Mouse (Mus musculus): ENCODE measurements around the gene Hs3st6. TPM values are rescaled to one million over a fixed set of nuclear protein-coding genes. Genes with fewer than 3 reads are reported as not detected.

Hs3st6 gene
- polyA plus RNA-seq, 1 experiment from 2014 or later, result 1.5 TPM

DNA sequence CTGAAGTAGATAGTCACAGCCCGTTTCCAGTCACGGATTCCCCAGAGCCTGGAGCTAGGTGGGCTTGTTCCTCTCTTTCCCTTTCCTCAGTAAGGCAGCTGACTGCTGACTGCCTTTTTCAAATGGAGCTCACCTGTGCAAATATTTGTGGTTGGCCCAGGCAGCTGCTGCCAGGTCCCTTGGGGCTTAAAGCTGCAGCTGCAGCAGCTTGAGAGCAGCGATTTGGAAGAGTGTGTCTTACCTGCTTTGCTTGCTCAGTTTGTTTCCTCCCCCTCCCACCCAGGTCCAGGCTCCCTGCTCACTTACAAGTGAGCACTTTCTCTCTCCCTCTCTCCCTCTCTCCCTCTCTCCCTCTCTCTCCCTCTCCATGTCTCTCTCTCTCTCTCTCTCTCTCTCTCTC lies 16.4 kb downstream of the Hs3st6 start:
- no peak overlapping the region for H3K4me2 ChIP-seq (replicated peaks; ENCODE audit: low read depth, low read length)

DNA sequence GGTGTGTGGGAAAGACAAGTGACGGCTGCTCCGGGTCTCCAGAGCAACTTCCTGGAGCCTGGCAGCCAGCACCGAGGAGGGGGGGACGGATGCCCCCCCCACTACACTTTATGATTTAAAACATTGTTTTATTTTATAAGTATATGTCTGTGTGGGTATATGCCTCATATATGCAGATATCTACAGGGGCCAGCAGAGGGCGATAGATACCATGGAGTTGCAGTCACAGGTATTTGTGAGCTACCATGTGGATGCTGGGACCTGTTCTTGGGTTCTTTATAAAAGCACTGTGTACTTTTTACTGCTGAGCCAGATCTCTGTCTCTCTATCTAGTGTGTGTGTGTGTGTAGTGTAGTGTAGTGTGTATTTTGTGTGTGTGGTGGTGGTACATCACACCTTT lies 20.5 kb downstream of the Hs3st6 start:
- H3K27ac ChIP-seq (ENCODE audit: low read length), result no peak overlapping the region
- 0 out of 2 replicates have a peak, but pooled peaks cover 2% of the 10 kb centered on the region for H3K4me1 ChIP-seq (ENCODE audit: control insufficient read depth, insufficient read depth, low read length)
- no peaks in the 10 kb centered on the region for H3K36me3 ChIP-seq (ENCODE audit: control insufficient read depth, insufficient read depth, low read length)
- H3K9ac ChIP-seq (replicated peaks; ENCODE audit: low read depth, low read length), result no peak overlapping the region
- no peak for ATAC-seq (ENCODE audit: insufficient number of reproducible peaks, insufficient read depth, low FRiP score, low read depth)
- H3K27me3 ChIP-seq (ENCODE audit: control insufficient read depth, insufficient read depth, low read length), result no peaks in the 10 kb centered on the region
- H3K4me3 ChIP-seq (ENCODE audit: low read depth, low read length), result no peak overlapping the region
- no peaks in the 10 kb centered on the region for H3K9me3 ChIP-seq (ENCODE audit: control insufficient read depth, low read depth, low read length)
- 84% methylated on average over 5 of the region's 5 CpGs for WGBS
- no peak overlapping the region for H3K4me2 ChIP-seq (replicated peaks; ENCODE audit: low read depth, low read length)

More for the DNA sequence above, 16.4 kb downstream of the Hs3st6 start:
- ATAC-seq (ENCODE audit: insufficient number of reproducible peaks, insufficient read depth, low FRiP score, low read depth), result no peak
- H3K27ac ChIP-seq (ENCODE audit: low read length), result no peak overlapping the region
- WGBS, result 35% methylated on average over 3 of the region's 3 CpGs
- no peaks in the 10 kb centered on the region for H3K36me3 ChIP-seq (ENCODE audit: control insufficient read depth, insufficient read depth, low read length)
- 0 out of 2 replicates have a peak, but pooled peaks cover 7% of the 10 kb centered on the region for H3K4me1 ChIP-seq (ENCODE audit: control insufficient read depth, insufficient read depth, low read length)
- no peaks in the 10 kb centered on the region for H3K27me3 ChIP-seq (ENCODE audit: control insufficient read depth, insufficient read depth, low read length)
- H3K4me3 ChIP-seq (ENCODE audit: low read depth, low read length), result no peak overlapping the region
- no peak overlapping the region for H3K9ac ChIP-seq (replicated peaks; ENCODE audit: low read depth, low read length)
- H3K9me3 ChIP-seq (ENCODE audit: control insufficient read depth, low read depth, low read length), result no peaks in the 10 kb centered on the region

DNA sequence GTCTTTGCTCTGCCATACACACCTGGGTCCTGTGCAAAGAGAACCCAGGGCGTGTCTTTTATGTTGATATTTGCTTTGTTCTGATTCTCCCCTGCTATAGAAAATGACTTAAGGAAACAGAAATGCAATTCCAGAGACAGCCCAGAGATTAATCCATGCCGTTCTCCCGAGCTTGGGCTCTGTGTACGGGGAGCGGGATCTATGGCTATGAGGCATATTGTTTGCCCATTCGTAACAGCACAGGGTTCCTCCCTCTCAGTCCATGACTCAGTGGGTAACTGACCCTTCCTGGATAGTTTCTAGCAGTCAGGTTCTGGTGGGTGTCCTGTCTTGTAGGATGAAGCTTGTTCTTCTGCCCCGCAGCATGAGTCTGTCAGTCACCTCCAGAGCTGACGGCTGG lies 22.4 kb downstream of the Hs3st6 start:
- H3K27me3 ChIP-seq (ENCODE audit: control insufficient read depth, insufficient read depth, low read length), result no peaks in the 10 kb centered on the region
- no peak overlapping the region for H3K4me3 ChIP-seq (ENCODE audit: low read depth, low read length)
- no peaks in the 10 kb centered on the region for H3K9me3 ChIP-seq (ENCODE audit: control insufficient read depth, low read depth, low read length)
- no peaks in the 10 kb centered on the region for H3K36me3 ChIP-seq (ENCODE audit: control insufficient read depth, insufficient read depth, low read length)
- peak; percentile 53; the same call in 1 of the 2 replicates for ATAC-seq (ENCODE audit: insufficient number of reproducible peaks, insufficient read depth, low FRiP score, low read depth)
- no peak overlapping the region for H3K9ac ChIP-seq (replicated peaks; ENCODE audit: low read depth, low read length)
- no peak overlapping the region for H3K4me2 ChIP-seq (replicated peaks; ENCODE audit: low read depth, low read length)
- no peak overlapping the region for H3K27ac ChIP-seq (ENCODE audit: low read length)
- no peaks in the 10 kb centered on the region for H3K4me1 ChIP-seq (ENCODE audit: control insufficient read depth, insufficient read depth, low read length)
- WGBS, result 61% methylated on average over 8 of the region's 8 CpGs

DNA sequence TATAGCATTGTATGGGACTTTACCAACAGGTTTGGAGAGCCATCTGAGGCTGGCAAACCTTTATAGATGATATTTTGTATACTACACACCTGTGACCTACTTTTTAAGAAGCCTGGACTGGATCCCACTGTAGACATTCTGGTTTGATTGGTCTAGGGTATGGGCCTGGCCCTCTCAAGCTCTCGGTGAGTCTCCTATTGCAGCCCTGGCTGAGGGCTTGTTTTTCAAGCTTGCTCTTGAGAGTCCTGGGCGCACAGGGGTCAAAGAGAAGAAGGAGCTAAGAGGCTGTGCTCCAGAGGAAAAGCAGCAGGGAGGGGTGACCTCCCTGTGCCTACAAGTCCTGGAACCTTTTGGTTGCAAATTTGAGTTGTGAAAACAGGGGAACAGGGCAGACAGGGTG lies 24.3 kb downstream of the Hs3st6 start:
- no peak overlapping the region for H3K9ac ChIP-seq (replicated peaks; ENCODE audit: low read depth, low read length)
- H3K9me3 ChIP-seq (ENCODE audit: control insufficient read depth, low read depth, low read length), result no peaks in the 10 kb centered on the region
- H3K4me3 ChIP-seq (ENCODE audit: low read depth, low read length), result no peak overlapping the region
- no peak for ATAC-seq (ENCODE audit: insufficient number of reproducible peaks, insufficient read depth, low FRiP score, low read depth)
- H3K4me2 ChIP-seq (replicated peaks; ENCODE audit: low read depth, low read length), result no peak overlapping the region
- no peaks in the 10 kb centered on the region for H3K27me3 ChIP-seq (ENCODE audit: control insufficient read depth, insufficient read depth, low read length)
- 73% methylated on average over 2 of the region's 2 CpGs for WGBS
- no peaks in the 10 kb centered on the region for H3K36me3 ChIP-seq (ENCODE audit: control insufficient read depth, insufficient read depth, low read length)
- no peaks in the 10 kb centered on the region for H3K4me1 ChIP-seq (ENCODE audit: control insufficient read depth, insufficient read depth, low read length)
- no peak overlapping the region for H3K27ac ChIP-seq (ENCODE audit: low read length)

DNA sequence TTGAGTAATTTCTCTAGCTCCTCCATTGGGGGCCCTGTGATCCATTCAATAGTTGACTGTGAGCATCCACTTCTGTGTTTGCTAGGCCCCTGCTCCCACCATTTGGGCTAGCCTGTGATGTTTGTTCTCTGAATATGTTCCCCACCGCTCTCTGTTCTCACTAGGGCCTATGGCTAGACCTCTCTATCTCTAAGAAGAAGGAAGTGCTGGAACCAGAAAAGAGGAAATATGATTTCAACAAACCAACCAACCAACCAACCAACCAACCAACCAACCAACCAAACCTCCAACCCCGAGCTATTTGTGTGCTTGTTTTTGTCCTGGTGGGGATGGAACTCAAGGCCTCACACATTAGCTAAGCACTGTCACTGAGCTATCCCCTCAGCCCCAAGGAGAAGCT lies 28.0 kb downstream of the Hs3st6 start:
- ATAC-seq (ENCODE audit: insufficient number of reproducible peaks, insufficient read depth, low FRiP score, low read depth), result no peak
- no peak overlapping the region for H3K27ac ChIP-seq (ENCODE audit: low read length)
- no peak overlapping the region for H3K4me3 ChIP-seq (ENCODE audit: low read depth, low read length)
- no peaks in the 10 kb centered on the region for H3K4me1 ChIP-seq (ENCODE audit: control insufficient read depth, insufficient read depth, low read length)
- H3K36me3 ChIP-seq (ENCODE audit: control insufficient read depth, insufficient read depth, low read length), result no peaks in the 10 kb centered on the region
- H3K9ac ChIP-seq (replicated peaks; ENCODE audit: low read depth, low read length), result no peak overlapping the region
- no peak overlapping the region for H3K4me2 ChIP-seq (replicated peaks; ENCODE audit: low read depth, low read length)
- no peaks in the 10 kb centered on the region for H3K27me3 ChIP-seq (ENCODE audit: control insufficient read depth, insufficient read depth, low read length)
- no peaks in the 10 kb centered on the region for H3K9me3 ChIP-seq (ENCODE audit: control insufficient read depth, low read depth, low read length)
- WGBS, result 79% methylated on average over 2 of the region's 2 CpGs

DNA sequence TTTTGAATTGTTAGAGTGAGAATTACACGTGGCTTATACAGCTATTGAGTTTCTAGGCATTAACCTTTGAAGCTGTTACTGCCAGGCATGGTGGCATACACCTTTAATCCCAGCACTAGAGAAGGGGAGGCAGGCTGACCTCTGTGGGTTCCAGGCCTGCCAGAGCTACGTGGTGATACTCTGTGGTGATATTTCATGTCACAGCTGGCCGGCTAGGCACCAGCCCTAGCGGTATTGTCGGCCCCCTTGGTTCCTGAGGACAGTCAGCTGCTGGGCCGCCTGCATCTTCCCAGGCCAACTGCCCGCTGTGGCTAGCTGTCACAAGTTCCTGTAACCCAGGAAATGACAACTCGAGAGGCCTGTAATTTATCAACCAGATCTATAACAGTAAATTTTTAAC lies 39.4 kb downstream of the Hs3st6 start:
- Histone ChIP-seq H3K9me3 (ENCODE audit: control insufficient read depth, low read depth, low read length) (no peaks in the 10 kb centered on the region), H3K4me1 (ENCODE audit: control insufficient read depth, insufficient read depth, low read length) (no peaks in the 10 kb centered on the region), H3K36me3 (ENCODE audit: control insufficient read depth, insufficient read depth, low read length) (no peaks in the 10 kb centered on the region), H3K27me3 (ENCODE audit: control insufficient read depth, insufficient read depth, low read length) (no peaks in the 10 kb centered on the region), H3K9ac (replicated peaks; ENCODE audit: low read depth, low read length) (no peak overlapping the region), H3K27ac (ENCODE audit: low read length) (no peak overlapping the region), H3K4me3 (ENCODE audit: low read depth, low read length) (no peak overlapping the region), H3K4me2 (replicated peaks; ENCODE audit: low read depth, low read length) (no peak overlapping the region)
- 44% methylated on average over 8 of the region's 8 CpGs for WGBS
- no peak for ATAC-seq (ENCODE audit: insufficient number of reproducible peaks, insufficient read depth, low FRiP score, low read depth)

DNA sequence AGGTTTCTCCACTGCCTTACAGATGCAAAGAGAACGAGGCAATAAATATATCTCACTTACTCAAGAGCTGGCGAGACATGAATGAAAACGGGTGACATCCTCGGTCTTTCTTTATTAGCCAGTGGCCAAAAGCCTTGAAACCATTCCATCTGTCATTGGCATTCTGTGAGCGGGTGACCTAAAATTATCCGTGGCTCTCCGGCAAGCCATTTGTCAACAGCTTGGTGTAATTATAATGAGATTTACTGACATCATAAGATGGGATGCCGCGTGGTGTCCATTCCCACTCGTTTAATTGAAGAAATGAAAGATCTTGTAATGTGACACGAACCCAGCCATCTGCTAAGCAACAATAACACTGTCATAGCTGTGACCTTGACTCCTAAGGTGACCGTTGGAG lies 42.0 kb downstream of the Hs3st6 start:
- Histone ChIP-seq H3K4me3 (ENCODE audit: low read depth, low read length) (no peak overlapping the region), H3K9me3 (ENCODE audit: control insufficient read depth, low read depth, low read length) (no peaks in the 10 kb centered on the region), H3K27me3 (ENCODE audit: control insufficient read depth, insufficient read depth, low read length) (no peaks in the 10 kb centered on the region), H3K9ac (replicated peaks; ENCODE audit: low read depth, low read length) (no peak overlapping the region), H3K36me3 (ENCODE audit: control insufficient read depth, insufficient read depth, low read length) (no peaks in the 10 kb centered on the region), H3K27ac (ENCODE audit: low read length) (no peak overlapping the region), H3K4me1 (ENCODE audit: control insufficient read depth, insufficient read depth, low read length) (no peaks in the 10 kb centered on the region), H3K4me2 (replicated peaks; ENCODE audit: low read depth, low read length) (no peak overlapping the region)
- WGBS, result 72% methylated on average over 12 of the region's 12 CpGs
- ATAC-seq (ENCODE audit: insufficient number of reproducible peaks, insufficient read depth, low FRiP score, low read depth), result no peak

DNA sequence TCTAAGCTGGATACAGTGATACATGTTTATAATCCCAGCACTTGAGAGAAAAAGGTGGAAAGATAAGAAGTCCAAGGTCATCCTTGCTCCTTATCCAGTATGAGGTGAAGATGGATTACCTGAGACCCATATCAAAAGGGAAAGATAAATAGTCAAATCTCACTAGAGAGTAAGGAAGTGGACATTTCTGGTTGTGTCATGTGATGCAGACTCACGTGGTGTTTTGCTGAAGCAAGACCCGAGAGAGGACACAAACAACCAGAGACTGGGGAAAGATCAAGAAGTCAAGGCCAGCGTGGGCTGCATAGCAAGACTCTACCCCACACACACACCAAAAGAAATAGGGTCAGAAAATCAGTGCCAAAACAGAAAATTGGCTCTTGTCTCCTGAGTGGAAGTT lies 44.2 kb downstream of the Hs3st6 start:
- no peaks in the 10 kb centered on the region for H3K27me3 ChIP-seq (ENCODE audit: control insufficient read depth, insufficient read depth, low read length)
- H3K4me3 ChIP-seq (ENCODE audit: low read depth, low read length), result no peak overlapping the region
- H3K9me3 ChIP-seq (ENCODE audit: control insufficient read depth, low read depth, low read length), result no peaks in the 10 kb centered on the region
- H3K4me1 ChIP-seq (ENCODE audit: control insufficient read depth, insufficient read depth, low read length), result no peaks in the 10 kb centered on the region
- no peaks in the 10 kb centered on the region for H3K36me3 ChIP-seq (ENCODE audit: control insufficient read depth, insufficient read depth, low read length)
- 59% methylated on average over 3 of the region's 3 CpGs for WGBS
- ATAC-seq (ENCODE audit: insufficient number of reproducible peaks, insufficient read depth, low FRiP score, low read depth), result no peak
- no peak overlapping the region for H3K4me2 ChIP-seq (replicated peaks; ENCODE audit: low read depth, low read length)
- H3K9ac ChIP-seq (replicated peaks; ENCODE audit: low read depth, low read length), result no peak overlapping the region
- H3K27ac ChIP-seq (ENCODE audit: low read length), result no peak overlapping the region

DNA sequence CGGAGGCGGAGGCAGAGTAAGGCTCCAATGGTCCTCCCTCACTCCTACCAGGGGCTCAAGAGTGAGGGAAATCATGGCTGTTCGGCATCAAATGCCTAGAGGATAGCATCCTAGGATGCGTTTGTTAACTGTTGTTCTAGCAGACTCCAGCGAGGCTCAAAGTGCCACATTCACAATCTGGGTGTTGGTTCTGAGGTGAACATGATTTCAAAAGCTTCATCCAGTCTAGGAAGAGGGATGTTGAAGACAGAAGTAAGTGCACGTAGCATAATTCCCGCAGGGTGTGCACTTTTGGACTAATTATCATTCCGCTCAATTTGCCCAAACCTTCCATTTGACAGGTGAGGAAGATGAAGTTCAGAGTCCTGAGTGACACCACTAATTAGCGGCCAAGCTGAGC lies 45.4 kb downstream of the Hs3st6 start:
- H3K9ac ChIP-seq (replicated peaks; ENCODE audit: low read depth, low read length), result no peak overlapping the region
- no peak overlapping the region for H3K4me3 ChIP-seq (ENCODE audit: low read depth, low read length)
- no peak overlapping the region for H3K4me2 ChIP-seq (replicated peaks; ENCODE audit: low read depth, low read length)
- 57% methylated on average over 9 of the region's 9 CpGs for WGBS
- H3K4me1 ChIP-seq (ENCODE audit: control insufficient read depth, insufficient read depth, low read length), result no peaks in the 10 kb centered on the region
- H3K27ac ChIP-seq (ENCODE audit: low read length), result no peak overlapping the region
- H3K9me3 ChIP-seq (ENCODE audit: control insufficient read depth, low read depth, low read length), result no peaks in the 10 kb centered on the region
- ATAC-seq (ENCODE audit: insufficient number of reproducible peaks, insufficient read depth, low FRiP score, low read depth), result no peak
- H3K36me3 ChIP-seq (ENCODE audit: control insufficient read depth, insufficient read depth, low read length), result no peaks in the 10 kb centered on the region
- H3K27me3 ChIP-seq (ENCODE audit: control insufficient read depth, insufficient read depth, low read length), result no peaks in the 10 kb centered on the region
